Mouse (Mus musculus): ENCODE data around the gene Metap1. TPM values are rescaled to one million over a fixed set of nuclear protein-coding genes. Genes with fewer than 3 reads are reported as not detected.

Metap1 gene
- polyA plus RNA-seq, 1 experiment = 43.7 TPM

GRCm38 (mm10) chr3:138442203-138442602 is 47.1 kb downstream of the Metap1 start:
- Histone ChIP-seq H3K4me3 (ENCODE audit: insufficient read depth, low read length) (peak overlapping the region; percentile 56), H3K4me1 (ENCODE audit: control insufficient read depth, insufficient read depth, low read length) (peaks cover 3% of the 10 kb centered on the region; the same call in 1 of the 2 replicates), H3K27ac (ENCODE audit: insufficient read depth, low read length) (no peak overlapping the region)
- TF ChIP-seq POLR2A (IDR thresholded peaks at IDR 0.05; ENCODE audit: extremely low read depth, insufficient read depth, low read length) (no peak), CTCF (IDR thresholded peaks at IDR 0.05; ENCODE audit: extremely low read depth, insufficient read depth, low read length) (no peak)

GRCm38 (mm10) chr3:138438716-138439115 is 50.6 kb downstream of the Metap1 start:
- Histone ChIP-seq H3K4me1 (ENCODE audit: control insufficient read depth, insufficient read depth, low read length) (no peaks in the 10 kb centered on the region), H3K4me3 (ENCODE audit: insufficient read depth, low read length) (no peak overlapping the region), H3K27ac (ENCODE audit: insufficient read depth, low read length) (no peak overlapping the region)
- no peak for TF ChIP-seq CTCF (IDR thresholded peaks at IDR 0.05; ENCODE audit: extremely low read depth, insufficient read depth, low read length)
- TF ChIP-seq POLR2A (IDR thresholded peaks at IDR 0.05; ENCODE audit: extremely low read depth, insufficient read depth, low read length) = no peak

GRCm38 (mm10) chr3:138431835-138432234 is 57.5 kb downstream of the Metap1 start:
- H3K4me1 ChIP-seq (ENCODE audit: control insufficient read depth, insufficient read depth, low read length) = no peaks in the 10 kb centered on the region
- H3K4me3 ChIP-seq (ENCODE audit: insufficient read depth, low read length) = no peak overlapping the region
- TF ChIP-seq CTCF (IDR thresholded peaks at IDR 0.05; ENCODE audit: extremely low read depth, insufficient read depth, low read length) = no peak
- TF ChIP-seq POLR2A (IDR thresholded peaks at IDR 0.05; ENCODE audit: extremely low read depth, insufficient read depth, low read length) = no peak
- H3K27ac ChIP-seq (ENCODE audit: insufficient read depth, low read length) = no peak overlapping the region

GRCm38 (mm10) chr3:138430360-138430976 is 58.8 kb downstream of the Metap1 start:
- Histone ChIP-seq H3K27ac (ENCODE audit: insufficient read depth, low read length) (no peak overlapping the region), H3K4me3 (ENCODE audit: insufficient read depth, low read length) (no peak overlapping the region), H3K4me1 (ENCODE audit: control insufficient read depth, insufficient read depth, low read length) (no peaks in the 10 kb centered on the region)
- TF ChIP-seq POLR2A (IDR thresholded peaks at IDR 0.05; ENCODE audit: extremely low read depth, insufficient read depth, low read length) = no peak
- TF ChIP-seq CTCF (IDR thresholded peaks at IDR 0.05; ENCODE audit: extremely low read depth, insufficient read depth, low read length) = no peak

- TF ChIP-seq POLR2A (IDR thresholded peaks at IDR 0.05; ENCODE audit: extremely low read depth, insufficient read depth, low read length) (no peak), CTCF (IDR thresholded peaks at IDR 0.05; ENCODE audit: extremely low read depth, insufficient read depth, low read length) (no peak)
- H3K4me3 ChIP-seq (ENCODE audit: insufficient read depth, low read length) = no peak overlapping the region
- H3K27ac ChIP-seq (ENCODE audit: insufficient read depth, low read length) = no peak overlapping the region
- no peaks in the 10 kb centered on the region for H3K4me1 ChIP-seq (ENCODE audit: control insufficient read depth, insufficient read depth, low read length)
Observed at GRCm38 (mm10) chr3:138424247-138424646, 65.1 kb downstream of the Metap1 start.

GRCm38 (mm10) chr3:138423664-138424063 is 65.7 kb downstream of the Metap1 start:
- Histone ChIP-seq H3K4me1 (ENCODE audit: control insufficient read depth, insufficient read depth, low read length) (no peaks in the 10 kb centered on the region), H3K27ac (ENCODE audit: insufficient read depth, low read length) (no peak overlapping the region), H3K4me3 (ENCODE audit: insufficient read depth, low read length) (no peak overlapping the region)
- TF ChIP-seq CTCF (IDR thresholded peaks at IDR 0.05; ENCODE audit: extremely low read depth, insufficient read depth, low read length) = no peak
- TF ChIP-seq POLR2A (IDR thresholded peaks at IDR 0.05; ENCODE audit: extremely low read depth, insufficient read depth, low read length) = no peak

GRCm38 (mm10) chr3:138420385-138420784 is 68.9 kb downstream of the Metap1 start:
- TF ChIP-seq POLR2A (IDR thresholded peaks at IDR 0.05; ENCODE audit: extremely low read depth, insufficient read depth, low read length) (no peak), CTCF (IDR thresholded peaks at IDR 0.05; ENCODE audit: extremely low read depth, insufficient read depth, low read length) (no peak)
- no peaks in the 10 kb centered on the region for H3K4me1 ChIP-seq (ENCODE audit: control insufficient read depth, insufficient read depth, low read length)
- no peak overlapping the region for H3K27ac ChIP-seq (ENCODE audit: insufficient read depth, low read length)
- no peak overlapping the region for H3K4me3 ChIP-seq (ENCODE audit: insufficient read depth, low read length)

GRCm38 (mm10) chr3:138419369-138419768 is 69.9 kb downstream of the Metap1 start:
- Histone ChIP-seq H3K27ac (ENCODE audit: insufficient read depth, low read length) (no peak overlapping the region), H3K4me1 (ENCODE audit: control insufficient read depth, insufficient read depth, low read length) (no peaks in the 10 kb centered on the region), H3K4me3 (ENCODE audit: insufficient read depth, low read length) (no peak overlapping the region)
- TF ChIP-seq POLR2A (IDR thresholded peaks at IDR 0.05; ENCODE audit: extremely low read depth, insufficient read depth, low read length) = no peak
- TF ChIP-seq CTCF (IDR thresholded peaks at IDR 0.05; ENCODE audit: extremely low read depth, insufficient read depth, low read length) = no peak

- Histone ChIP-seq H3K4me3 (ENCODE audit: insufficient read depth, low read length) (no peak within 1 kb of the TSS), H3K4me1 (ENCODE audit: control insufficient read depth, insufficient read depth, low read length) (no peaks in the 10 kb centered on the region), H3K27ac (ENCODE audit: insufficient read depth, low read length) (no peak within 1 kb of the TSS)
- TF ChIP-seq CTCF (IDR thresholded peaks at IDR 0.05; ENCODE audit: extremely low read depth, insufficient read depth, low read length) (no peak), POLR2A (IDR thresholded peaks at IDR 0.05; ENCODE audit: extremely low read depth, insufficient read depth, low read length) (no peak)
Observed at GRCm38 (mm10) chr3:138415121-138415690, 74.1 kb downstream of the Metap1 start, which contains the start of gene Adh4. TSS of gene Adh4 (plus strand) at chr3:138415466.

- Histone ChIP-seq H3K4me3 (ENCODE audit: insufficient read depth, low read length) (no peak overlapping the region), H3K4me1 (ENCODE audit: control insufficient read depth, insufficient read depth, low read length) (no peaks in the 10 kb centered on the region), H3K27ac (ENCODE audit: insufficient read depth, low read length) (no peak overlapping the region)
- no peak for TF ChIP-seq CTCF (IDR thresholded peaks at IDR 0.05; ENCODE audit: extremely low read depth, insufficient read depth, low read length)
- TF ChIP-seq POLR2A (IDR thresholded peaks at IDR 0.05; ENCODE audit: extremely low read depth, insufficient read depth, low read length) = no peak
Observed at GRCm38 (mm10) chr3:138410211-138410610, 79.1 kb downstream of the Metap1 start.

Data from cortical plate, adult 2 months (tissue).